Mouse (Mus musculus) frontal cortex, postnatal 14 days (tissue): ENCODE results near the gene Krtap6-2.
A peak's percentile ranks its signal among the peaks of the same experiment; 100 is the strongest.

Experiments used
- DNase-seq, 2 experiments: peaks; one replicate each; pipeline ENCODE4 v3.0.0; 2022; ENCODE audit warnings: low spot score in 2 of 2

Gene Krtap6-2

DNA sequence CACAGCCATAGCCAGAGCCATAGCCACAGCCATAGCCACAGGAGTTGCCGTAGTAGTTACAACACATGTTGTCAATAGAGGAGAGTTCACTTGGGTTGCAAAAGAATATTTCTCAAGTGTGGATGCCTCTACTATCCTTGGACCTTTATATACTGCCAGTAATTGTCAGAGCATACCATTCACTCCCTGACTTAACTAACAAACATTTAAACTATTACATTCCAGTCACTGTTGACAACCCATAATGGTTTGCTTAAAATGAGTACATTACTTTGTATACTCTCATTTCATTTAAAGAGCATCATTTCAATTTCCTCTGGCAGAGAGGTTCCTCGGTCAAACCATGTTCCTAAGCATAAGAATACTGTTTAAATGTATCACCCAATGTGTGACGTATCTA, at the start of gene Krtap6-2:
Gene Krtap6-2, minus strand, starts transcription at position 101 of the 400 bp plus-strand sequence.
- no peak for DNase-seq

DNA sequence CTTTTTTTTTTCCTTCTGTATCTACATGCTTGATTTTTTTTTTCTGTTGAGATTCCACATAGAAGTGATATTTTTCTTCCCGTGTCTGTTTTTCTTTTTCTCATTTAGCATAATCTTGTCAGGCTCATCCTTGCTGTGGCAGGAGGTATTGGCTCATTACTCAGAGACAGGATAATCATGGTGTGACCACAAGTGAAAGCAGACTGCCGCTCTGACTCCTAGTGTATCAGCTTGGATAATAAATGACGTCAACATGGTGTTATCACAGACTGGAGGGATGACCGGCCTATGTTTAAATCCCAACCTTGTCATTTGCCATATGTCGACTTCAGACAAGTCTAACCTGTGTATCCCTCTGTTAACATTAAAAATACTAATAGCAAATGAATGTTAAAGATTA, 41.3 kb upstream of the Krtap6-2 start:
- no peak for DNase-seq

GRCm38 (mm10) chr16:89429586-89429985, 9.7 kb upstream of the Krtap6-2 start:
- peak in 1 of 2 experiments; percentile 4 for DNase-seq

GRCm38 (mm10) chr16:89425310-89425709, 5.4 kb upstream of the Krtap6-2 start:
- no peak for DNase-seq

DNA sequence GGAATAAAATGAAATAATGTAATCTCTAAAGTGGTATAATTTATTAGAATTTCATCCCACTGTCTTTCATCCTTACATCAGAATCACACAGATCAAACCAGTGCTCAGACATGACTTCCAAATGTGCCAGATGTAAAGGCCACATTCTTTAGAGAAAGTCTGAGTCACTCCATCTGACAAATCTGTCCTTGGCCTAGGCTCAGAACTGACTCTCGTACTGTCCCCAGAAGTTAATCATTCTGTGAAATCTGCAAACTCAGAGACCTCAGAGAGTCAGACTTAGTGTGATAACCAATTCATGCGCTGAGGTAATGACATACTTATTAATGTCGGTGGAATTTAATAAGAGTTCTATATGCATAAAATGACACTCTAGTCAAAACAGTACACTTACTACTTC, 3.6 kb downstream of the Krtap6-2 start:
- no peak for DNase-seq

DNA sequence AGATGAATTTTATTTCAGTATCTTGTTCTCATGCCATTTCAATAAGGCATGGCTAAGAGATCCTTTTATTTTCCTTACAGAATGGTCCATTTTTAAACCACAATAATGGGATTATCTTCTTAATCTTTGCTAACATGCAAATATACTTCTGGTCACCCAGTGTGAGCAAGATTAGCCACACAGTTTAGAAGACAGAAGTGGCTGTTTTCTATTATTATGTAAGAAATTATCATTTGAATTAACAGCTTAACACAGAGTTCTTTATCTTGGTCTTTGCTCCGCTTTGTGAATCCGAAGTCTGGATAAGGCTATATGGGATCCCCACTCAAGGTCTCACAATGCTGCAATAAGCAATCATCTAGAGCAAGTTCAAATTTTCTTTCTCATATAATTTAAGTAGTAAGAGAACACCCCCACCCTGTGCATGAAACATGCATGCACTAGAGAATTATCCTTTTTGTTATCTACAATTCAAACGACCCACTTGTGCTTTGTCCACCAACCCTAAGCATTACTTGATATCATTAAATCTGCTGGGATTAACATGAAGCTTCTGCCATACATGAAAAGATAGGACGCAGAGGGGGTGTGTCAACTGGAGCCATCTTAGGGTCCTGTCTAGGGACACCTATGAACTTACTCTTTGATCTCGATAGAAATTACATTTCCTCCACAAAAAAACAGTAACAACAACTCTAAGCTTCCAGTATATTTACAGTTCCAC, 9.4 kb downstream of the Krtap6-2 start:
- no peak for DNase-seq

GRCm38 (mm10) chr16:89403768-89404167, 16.1 kb downstream of the Krtap6-2 start, which contains the start of gene Krtap21-1:
Krtap21-1 (minus strand) TSS chr16:89403868.
- DNase-seq: no peak

DNA sequence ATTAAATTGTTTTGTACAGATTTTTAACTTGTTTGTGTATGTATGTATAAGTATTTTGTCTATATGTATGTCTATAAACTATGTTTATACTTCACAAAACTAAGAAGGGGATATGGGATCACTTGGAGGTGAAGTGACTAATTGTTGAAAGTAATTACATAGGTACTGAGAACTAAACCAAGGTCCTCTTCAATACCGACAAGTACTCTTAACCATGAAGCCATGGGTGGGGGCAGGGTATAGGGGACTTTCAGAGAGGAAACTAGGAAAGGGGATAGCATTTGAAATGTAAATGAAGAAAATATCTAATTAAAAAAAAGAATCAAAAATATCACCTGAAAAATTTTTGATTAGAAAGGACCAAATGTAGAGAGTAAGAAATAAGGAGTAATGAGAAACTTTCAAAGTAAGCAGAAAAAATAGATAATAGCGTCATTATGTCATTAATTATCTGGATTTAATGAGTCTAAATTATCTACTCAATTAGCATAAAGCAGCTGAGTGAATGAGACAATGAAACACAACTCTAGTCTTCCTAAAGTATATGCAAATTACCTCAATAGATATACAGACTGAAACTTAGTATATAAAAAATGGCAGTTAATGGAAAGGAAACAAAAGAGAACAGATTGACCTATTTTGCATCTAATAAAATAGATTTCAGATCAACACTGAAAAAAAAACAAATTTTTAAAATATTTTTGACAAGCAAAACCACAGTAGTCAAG, 47.0 kb downstream of the Krtap6-2 start:
- no peak for DNase-seq
